Mouse (Mus musculus): ENCODE measurements around the gene Slc45a1. TPM values are rescaled to one million over a fixed set of nuclear protein-coding genes. Genes with fewer than 3 reads are reported as not detected.
A peak's percentile ranks its signal among the peaks of the same experiment; 100 is the strongest.

Gene Slc45a1
- polyA plus RNA-seq, 2 experiments, result 0.14 to 0.36 TPM

DNA sequence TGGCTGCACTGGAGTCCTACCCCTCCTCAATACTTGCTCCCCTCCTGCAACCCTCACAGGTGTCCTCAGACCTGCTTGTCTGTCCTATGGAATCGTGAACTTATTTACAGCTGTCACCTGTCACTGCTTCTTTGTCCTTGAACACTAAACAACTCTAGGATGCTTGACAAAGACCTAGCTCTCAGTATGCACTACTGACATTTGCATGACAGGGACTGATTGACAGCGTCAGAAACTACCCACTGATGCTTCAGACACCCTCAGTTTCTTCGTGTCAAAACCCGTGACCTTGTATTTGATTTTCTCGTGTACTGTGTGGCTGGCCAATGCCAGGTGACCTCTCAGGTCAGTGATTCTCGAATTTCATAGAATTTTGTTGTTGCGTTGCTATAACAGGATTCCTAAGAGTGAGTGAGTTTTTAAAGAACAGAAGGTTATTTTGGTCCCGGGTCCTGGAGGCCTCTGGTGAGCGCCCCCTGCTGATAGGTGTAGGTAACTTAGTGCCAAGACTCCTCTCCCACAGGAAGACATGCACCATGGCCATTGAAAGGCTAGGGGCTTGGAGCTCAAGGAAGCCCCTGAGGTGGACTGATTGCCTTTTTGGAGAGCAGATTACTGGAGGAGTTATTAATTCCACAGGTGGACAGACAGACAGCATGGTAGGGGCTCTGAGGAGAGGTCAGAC, 8.1 kb upstream of the Slc45a1 start:
- TF ChIP-seq POLR2A (IDR thresholded peaks at IDR 0.05; ENCODE audit: borderline replicate concordance, extremely low read depth, insufficient read depth, insufficient read length), result no peak
- Histone ChIP-seq H3K27ac (replicated peaks; ENCODE audit: low read depth, low read length) (no peak overlapping the region), H3K9me3 (ENCODE audit: control insufficient read depth, low read length) (no peaks in the 10 kb centered on the region), H3K4me2 (replicated peaks; ENCODE audit: low read depth, low read length, severe bottlenecking) (no peak overlapping the region), H3K27me3 (ENCODE audit: control insufficient read depth, insufficient read depth, low read length) (no peaks in the 10 kb centered on the region), H3K4me3 (replicated peaks; ENCODE audit: low read length) (no peak overlapping the region), H3K36me3 (ENCODE audit: control insufficient read depth, insufficient read depth, low read length) (no peaks in the 10 kb centered on the region), H3K9ac (ENCODE audit: low read depth, low read length, severe bottlenecking) (no peak overlapping the region), H3K4me1 (ENCODE audit: control insufficient read depth, insufficient read depth, low read length) (peaks cover 12% of the 10 kb centered on the region; the same call in 1 of the 2 replicates)
- DNase-seq (ENCODE audit: low spot score), result no peak
- ATAC-seq (ENCODE audit: low FRiP score, low read depth), result no peak
- 74% methylated on average over 9 of the region's 9 CpGs for WGBS

- no peak overlapping the region for H3K9ac ChIP-seq (ENCODE audit: low read depth, low read length, severe bottlenecking)
- TF ChIP-seq POLR2A (IDR thresholded peaks at IDR 0.05; ENCODE audit: borderline replicate concordance, extremely low read depth, insufficient read depth, insufficient read length), result no peak
- ATAC-seq (ENCODE audit: low FRiP score, low read depth) (no peak), DNase-seq (ENCODE audit: low spot score) (no peak)
- H3K27ac ChIP-seq (replicated peaks; ENCODE audit: low read depth, low read length), result no peak overlapping the region
- H3K4me1 ChIP-seq (ENCODE audit: control insufficient read depth, insufficient read depth, low read length), result peaks cover 5% of the 10 kb centered on the region; the same call in 1 of the 2 replicates
- no peaks in the 10 kb centered on the region for H3K9me3 ChIP-seq (ENCODE audit: control insufficient read depth, low read length)
- no peaks in the 10 kb centered on the region for H3K36me3 ChIP-seq (ENCODE audit: control insufficient read depth, insufficient read depth, low read length)
- H3K4me2 ChIP-seq (replicated peaks; ENCODE audit: low read depth, low read length, severe bottlenecking), result no peak overlapping the region
- H3K4me3 ChIP-seq (replicated peaks; ENCODE audit: low read length), result no peak overlapping the region
- WGBS, result 78% methylated on average over 6 of the region's 6 CpGs
- peaks cover 14% of the 10 kb centered on the region; the same call in 1 of the 2 replicates for H3K27me3 ChIP-seq (ENCODE audit: control insufficient read depth, insufficient read depth, low read length)
These were observed 4.5 kb upstream of the Slc45a1 start for GRCm38 (mm10) chr4:150656504-150656903.

DNA sequence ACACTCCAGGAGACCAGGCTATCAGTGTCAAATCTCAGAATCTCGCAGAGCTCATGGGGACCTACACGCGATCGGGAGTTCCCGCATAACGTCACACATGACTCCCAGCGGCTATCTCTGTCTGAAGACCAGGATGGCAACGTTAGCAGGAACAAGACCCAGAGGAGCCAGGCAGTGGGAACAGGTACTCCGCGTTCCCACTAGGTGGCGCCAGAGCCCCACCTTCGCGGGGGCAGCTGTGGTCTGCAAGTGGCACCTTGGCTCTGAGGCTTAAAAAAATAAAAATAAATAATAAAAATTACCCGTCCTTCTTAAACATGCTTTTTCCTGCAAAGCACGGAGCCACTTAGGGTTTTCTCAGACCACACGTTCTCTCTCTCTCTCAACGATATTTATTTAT, 4.0 kb upstream of the Slc45a1 start:
- DNase-seq (ENCODE audit: low spot score) (peak; percentile 72), ATAC-seq (ENCODE audit: low FRiP score, low read depth) (peak; percentile 81)
- Histone ChIP-seq H3K4me2 (replicated peaks; ENCODE audit: low read depth, low read length, severe bottlenecking) (no peak overlapping the region), H3K4me1 (ENCODE audit: control insufficient read depth, insufficient read depth, low read length) (peaks cover under 1% of the 10 kb centered on the region; the same call in 1 of the 2 replicates), H3K9ac (ENCODE audit: low read depth, low read length, severe bottlenecking) (no peak overlapping the region), H3K27ac (replicated peaks; ENCODE audit: low read depth, low read length) (no peak overlapping the region), H3K27me3 (ENCODE audit: control insufficient read depth, insufficient read depth, low read length) (peaks cover 15% of the 10 kb centered on the region; the same call in 1 of the 2 replicates), H3K9me3 (ENCODE audit: control insufficient read depth, low read length) (no peaks in the 10 kb centered on the region), H3K4me3 (replicated peaks; ENCODE audit: low read length) (no peak overlapping the region), H3K36me3 (ENCODE audit: control insufficient read depth, insufficient read depth, low read length) (no peaks in the 10 kb centered on the region)
- TF ChIP-seq POLR2A (IDR thresholded peaks at IDR 0.05; ENCODE audit: borderline replicate concordance, extremely low read depth, insufficient read depth, insufficient read length), result 0 out of 2 replicates have a peak, but pooled peaks have one; percentile 27
- 3% methylated on average over 17 of the region's 17 CpGs for WGBS

DNA sequence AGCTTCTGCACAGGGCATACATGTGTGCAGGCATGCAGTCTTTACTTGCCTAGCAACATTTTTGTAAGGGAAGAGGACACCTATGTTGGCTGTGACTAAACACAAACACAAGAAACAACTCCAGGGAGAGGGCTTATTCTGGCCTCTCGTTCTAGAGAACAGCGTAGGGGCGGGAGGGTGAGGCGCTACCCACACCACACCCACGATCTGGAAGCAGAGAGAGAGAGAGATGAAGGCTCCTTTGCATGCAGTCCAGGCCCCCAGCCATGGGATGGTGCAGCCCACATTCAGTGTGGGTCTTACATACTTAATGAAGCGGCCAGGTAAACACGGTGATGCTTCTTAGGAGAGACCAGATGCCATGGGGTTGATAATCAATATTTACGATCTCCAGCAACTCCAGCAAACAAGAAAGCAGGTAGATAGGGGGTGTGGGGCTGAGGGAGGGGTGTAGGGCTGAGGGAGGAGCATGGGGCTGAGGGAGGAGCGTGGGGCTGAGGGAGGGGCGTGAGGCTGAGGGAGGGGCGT, 1.2 kb upstream of the Slc45a1 start:
- Histone ChIP-seq H3K27me3 (ENCODE audit: control insufficient read depth, insufficient read depth, low read length) (peaks cover 15% of the 10 kb centered on the region; the same call in 1 of the 2 replicates), H3K9me3 (ENCODE audit: control insufficient read depth, low read length) (no peaks in the 10 kb centered on the region), H3K27ac (replicated peaks; ENCODE audit: low read depth, low read length) (no peak overlapping the region), H3K36me3 (ENCODE audit: control insufficient read depth, insufficient read depth, low read length) (no peaks in the 10 kb centered on the region), H3K4me2 (replicated peaks; ENCODE audit: low read depth, low read length, severe bottlenecking) (no peak overlapping the region), H3K4me3 (replicated peaks; ENCODE audit: low read length) (no peak overlapping the region), H3K9ac (ENCODE audit: low read depth, low read length, severe bottlenecking) (no peak overlapping the region), H3K4me1 (ENCODE audit: control insufficient read depth, insufficient read depth, low read length) (no peaks in the 10 kb centered on the region)
- DNase-seq (ENCODE audit: low spot score) (no peak), ATAC-seq (ENCODE audit: low FRiP score, low read depth) (no peak)
- TF ChIP-seq POLR2A (IDR thresholded peaks at IDR 0.05; ENCODE audit: borderline replicate concordance, extremely low read depth, insufficient read depth, insufficient read length), result no peak
- WGBS, result 37% methylated on average over 10 of the region's 11 CpGs

GRCm38 (mm10) chr4:150649327-150649726, 2.6 kb downstream of the Slc45a1 start:
- Histone ChIP-seq H3K9me3 (ENCODE audit: control insufficient read depth, low read length) (no peaks in the 10 kb centered on the region), H3K36me3 (ENCODE audit: control insufficient read depth, insufficient read depth, low read length) (no peaks in the 10 kb centered on the region), H3K9ac (ENCODE audit: low read depth, low read length, severe bottlenecking) (no peak overlapping the region), H3K4me2 (replicated peaks; ENCODE audit: low read depth, low read length, severe bottlenecking) (no peak overlapping the region), H3K4me3 (replicated peaks; ENCODE audit: low read length) (no peak overlapping the region), H3K4me1 (ENCODE audit: control insufficient read depth, insufficient read depth, low read length) (no peaks in the 10 kb centered on the region), H3K27ac (replicated peaks; ENCODE audit: low read depth, low read length) (no peak overlapping the region), H3K27me3 (ENCODE audit: control insufficient read depth, insufficient read depth, low read length) (peaks cover 15% of the 10 kb centered on the region; the same call in 1 of the 2 replicates)
- ATAC-seq (ENCODE audit: low FRiP score, low read depth) (no peak), DNase-seq (ENCODE audit: low spot score) (no peak)
- WGBS, result 82% methylated on average over 5 of the region's 5 CpGs
- TF ChIP-seq POLR2A (IDR thresholded peaks at IDR 0.05; ENCODE audit: borderline replicate concordance, extremely low read depth, insufficient read depth, insufficient read length), result no peak
